Mouse (Mus musculus): ENCODE results near the gene Tbx2. TPM values are rescaled to one million over a fixed set of nuclear protein-coding genes. Genes with fewer than 3 reads are reported as not detected.

The Tbx2 gene
- polyA plus RNA-seq, 1 experiment from 2014 or later: 6.5 TPM

GRCm38 (mm10) chr11:85891010-85891691 is 58.8 kb downstream of the Tbx2 start:
- no peak for ATAC-seq (ENCODE audit: low read depth)
- no peak overlapping the region for H3K9ac ChIP-seq (ENCODE audit: low read depth, low read length)
- no peaks in the 10 kb centered on the region for H3K36me3 ChIP-seq (ENCODE audit: control insufficient read depth, insufficient read depth, low read length)
- no peaks in the 10 kb centered on the region for H3K9me3 ChIP-seq (ENCODE audit: control insufficient read depth, low read length)
- no peak overlapping the region for H3K27ac ChIP-seq (replicated peaks; ENCODE audit: low read depth, low read length)
- no peaks in the 10 kb centered on the region; the same call in 1 of the 2 replicates for H3K4me1 ChIP-seq (ENCODE audit: control insufficient read depth, insufficient read depth, low read length)
- 6% methylated on average over 13 of the region's 13 CpGs for WGBS
- no peak overlapping the region for H3K4me2 ChIP-seq (ENCODE audit: low read depth, low read length)
- H3K4me3 ChIP-seq (ENCODE audit: low read depth, low read length): peak overlapping the region; percentile 3; the same call in 1 of the 2 replicates
- peaks cover 95% of the 10 kb centered on the region for H3K27me3 ChIP-seq (replicated peaks; ENCODE audit: control insufficient read depth, insufficient read depth, low read length)
- no peak for DNase-seq (ENCODE audit: low spot score)

Other genes with a start within 250 kb of the Tbx2 start
- not detected in 2 replicates for gene Gm11444, start 17.8 kb downstream of the Tbx2 start, polyA plus RNA-seq (2014; fragmentation: Nextera tagmentation; extraction: Ambion mirVana)
- 0.85 and 1.4 TPM in 2 replicates for gene Tbx4, start 53.9 kb downstream of the Tbx2 start, polyA plus RNA-seq (2014; fragmentation: Nextera tagmentation; extraction: Ambion mirVana)

Measured in embryonic facial prominence, embryonic 14.5 days (tissue).